Mouse (Mus musculus) CD4-positive, CD25-positive, alpha-beta regulatory T cell, adult 2 months (primary cell): Measurements from ENCODE around the gene Ufd1.
A peak's percentile ranks its signal among the peaks of the same experiment; 100 is the strongest.
"Not testable (repeated sequence)": the region's sequence is repeated elsewhere in the genome, so short reads cannot be mapped to it uniquely, and the experiment has no call there.

Source experiments
- DNase-seq: peaks from one replicate; pipeline ENCODE4 v3.0.0-alpha.2; 2012; ENCODE audit warnings: low read depth, low spot score

Ufd1 gene

GRCm38 (mm10) chr16:18811032-18811431 lies 547 bp upstream of the Ufd1 start:
- DNase-seq = no peak

GRCm38 (mm10) chr16:18812385-18812910 lies 869 bp downstream of the Ufd1 start:
- DNase-seq = no peak

GRCm38 (mm10) chr16:18822356-18822755 lies 10.8 kb downstream of the Ufd1 start:
- DNase-seq = no peak

GRCm38 (mm10) chr16:18822925-18823324 lies 11.3 kb downstream of the Ufd1 start:
- DNase-seq = no peak

- DNase-seq = no peak
Observed at GRCm38 (mm10) chr16:18828630-18829029, 17.1 kb downstream of the Ufd1 start.

GRCm38 (mm10) chr16:18829102-18829501 lies 17.5 kb downstream of the Ufd1 start:
- DNase-seq = no peak

- no peak for DNase-seq
Observed at GRCm38 (mm10) chr16:18833486-18833885, 21.9 kb downstream of the Ufd1 start.

GRCm38 (mm10) chr16:18836073-18836467 lies 24.5 kb downstream of the Ufd1 start:
- no peak for DNase-seq

GRCm38 (mm10) chr16:18836468-18837208 lies 25.1 kb downstream of the Ufd1 start, which contains the start of the genes 2510002D24Rik and Gm28539:
TSS of gene 2510002D24Rik (plus strand) at chr16:18836578.
TSS of gene Gm28539 (plus strand) at chr16:18836584.
- DNase-seq = peak; percentile 96

GRCm38 (mm10) chr16:18838346-18838745 lies 26.8 kb downstream of the Ufd1 start:
- DNase-seq = no peak

GRCm38 (mm10) chr16:18846301-18846820 lies 34.8 kb downstream of the Ufd1 start:
- DNase-seq = no peak

GRCm38 (mm10) chr16:18849521-18850190 lies 38.1 kb downstream of the Ufd1 start:
- DNase-seq = not testable (repeated sequence)

GRCm38 (mm10) chr16:18858551-18858950 lies 47.0 kb downstream of the Ufd1 start:
- DNase-seq = peak; percentile 67

- DNase-seq = no peak
Observed at GRCm38 (mm10) chr16:18860186-18860585, 48.6 kb downstream of the Ufd1 start.

- DNase-seq = not testable (repeated sequence)
Observed at GRCm38 (mm10) chr16:18870495-18870894, 58.9 kb downstream of the Ufd1 start.

GRCm38 (mm10) chr16:18876091-18876441 lies 64.5 kb downstream of the Ufd1 start:
- no peak for DNase-seq

- DNase-seq = peak; percentile 94
Observed at GRCm38 (mm10) chr16:18876442-18877308, 65.1 kb downstream of the Ufd1 start, which contains the start of the genes Mrpl40 and Hira. TSS of gene Mrpl40 (minus strand) at chr16:18876862. TSS of gene Hira (plus strand) at chr16:18877037.

- DNase-seq = peak; percentile 81
Observed at GRCm38 (mm10) chr16:18877386-18878090, 66.0 kb downstream of the Ufd1 start.

- no peak for DNase-seq
Observed at GRCm38 (mm10) chr16:18878091-18878720, 66.6 kb downstream of the Ufd1 start.

- DNase-seq = no peak
Observed at GRCm38 (mm10) chr16:18884044-18884443, 72.5 kb downstream of the Ufd1 start.
